Mouse (Mus musculus) liver (tissue): Measurements from ENCODE around the gene Trim2.

Experiments
- DNase-seq: peaks from one replicate; pipeline ENCODE4 v3.0.0-alpha.2; 2020; ENCODE audit warnings: mixed read lengths

The Trim2 gene

DNA sequence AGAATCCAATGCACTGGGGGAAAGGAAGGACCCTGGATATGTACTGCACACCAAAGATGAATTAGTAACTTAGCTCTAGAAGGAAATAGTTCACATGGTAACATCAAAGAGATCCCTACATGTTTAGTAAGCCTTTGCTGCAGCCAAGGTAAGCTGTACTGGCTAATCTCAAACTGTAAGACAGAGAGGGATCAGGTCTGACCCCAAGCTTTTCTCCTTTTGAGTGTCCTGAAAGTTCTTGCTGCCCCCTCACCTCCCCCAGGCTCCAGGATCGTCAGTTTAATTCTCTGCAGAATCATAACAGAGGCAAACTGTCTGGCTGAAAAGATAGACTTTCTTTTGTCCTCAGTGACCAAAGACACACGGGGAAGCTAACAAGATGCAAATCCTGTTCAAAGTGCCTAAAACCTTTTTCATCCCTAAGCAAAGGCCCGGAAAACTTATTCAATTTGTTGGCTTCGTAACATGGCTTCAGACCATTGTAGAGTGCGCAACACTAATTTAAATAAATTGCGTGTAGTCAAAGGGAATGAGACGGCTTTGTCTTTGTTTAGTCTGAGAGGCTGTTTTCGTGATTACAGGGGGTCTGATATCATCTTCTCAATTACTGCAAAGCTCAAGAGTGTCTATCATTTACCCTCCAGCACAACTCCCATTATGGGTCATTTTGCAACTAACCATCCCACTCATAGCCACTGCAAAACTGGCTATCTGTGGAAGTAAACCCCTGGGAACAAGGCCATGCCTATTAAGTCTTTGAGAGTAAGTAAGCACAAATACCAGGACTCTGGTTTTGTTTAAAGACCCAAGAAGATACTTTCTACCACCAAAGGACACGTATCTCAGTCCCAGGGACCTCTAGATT is 52.8 kb downstream of the Trim2 start:
- DNase-seq = no peak

DNA sequence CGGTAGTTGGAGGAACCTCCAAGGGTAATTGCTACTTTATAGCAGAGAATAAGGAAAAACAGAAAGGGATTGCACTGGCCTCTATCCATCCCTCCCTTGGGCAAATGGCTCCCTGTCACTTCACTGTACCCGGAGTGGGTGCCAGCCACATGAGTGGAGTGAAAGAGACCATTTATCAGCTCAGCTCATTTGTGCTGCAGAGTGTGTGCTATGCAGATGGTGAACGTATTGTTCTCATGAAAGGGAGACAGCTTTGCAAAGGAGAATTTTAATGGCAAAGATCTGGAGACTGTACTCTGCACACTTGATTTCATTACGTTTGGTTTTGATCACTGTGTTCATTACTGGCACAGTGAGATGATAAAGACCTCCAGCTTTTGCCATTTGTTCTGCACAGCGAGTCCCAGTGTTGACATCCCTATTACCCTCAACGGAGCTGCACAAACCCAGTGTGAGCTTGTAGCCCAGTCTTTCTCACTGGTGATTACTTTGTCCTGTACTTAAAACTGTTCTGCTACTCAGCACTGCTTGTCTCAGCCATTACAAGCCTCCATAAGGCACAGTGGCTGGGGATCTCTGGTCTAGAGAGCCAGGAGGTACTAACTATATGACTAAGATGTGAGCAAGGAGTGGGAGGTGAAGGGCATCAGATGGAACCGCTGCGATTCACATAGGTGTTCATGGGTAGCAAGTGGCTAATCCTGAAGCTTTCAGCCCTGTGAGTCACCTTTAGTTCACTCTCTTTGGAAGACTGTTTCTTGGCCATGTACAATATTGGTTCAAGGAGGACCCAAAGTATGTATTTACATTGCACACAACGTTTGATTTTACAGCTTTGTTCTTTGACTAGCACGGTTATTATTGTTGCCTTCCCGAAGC is 53.7 kb downstream of the Trim2 start:
- no peak for DNase-seq

DNA sequence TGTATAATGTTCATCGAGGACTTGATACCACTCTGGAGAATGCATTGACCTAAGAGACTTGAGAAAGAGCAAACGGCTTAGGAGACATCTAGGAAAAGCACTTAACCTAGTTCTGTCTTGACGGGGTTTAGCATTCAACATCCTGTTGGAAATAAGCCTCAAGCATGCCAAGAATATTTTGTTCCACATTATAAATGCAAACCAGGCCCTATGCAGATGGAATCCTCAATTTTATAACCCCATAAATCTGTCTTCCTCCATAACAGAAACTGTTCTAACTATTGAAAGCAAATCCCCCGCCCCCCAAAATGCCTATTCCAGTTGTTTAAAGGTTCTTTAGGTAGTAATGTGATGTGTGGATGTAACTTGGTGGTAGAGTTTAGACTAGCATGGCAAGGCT is 55.0 kb downstream of the Trim2 start:
- no peak for DNase-seq

DNA sequence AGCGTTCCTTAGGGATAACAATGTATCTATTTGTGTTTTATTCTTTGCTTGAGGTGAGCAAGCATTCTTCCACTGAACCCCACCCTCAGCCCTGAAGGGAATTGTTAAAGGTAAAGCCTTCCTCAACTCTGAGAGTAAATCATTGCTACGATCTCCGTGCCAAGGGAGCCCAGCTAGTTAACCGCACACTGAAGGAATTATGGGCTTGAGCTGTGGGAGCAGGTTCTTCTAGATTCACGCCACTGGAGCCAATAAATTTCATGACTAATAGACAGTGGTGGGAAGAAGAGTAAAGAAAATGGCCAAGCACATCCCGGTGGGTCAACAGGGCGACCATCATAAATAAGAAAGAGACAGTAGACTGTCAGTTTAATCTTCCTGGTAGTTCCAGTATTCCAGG is 56.4 kb downstream of the Trim2 start:
- no peak for DNase-seq

DNA sequence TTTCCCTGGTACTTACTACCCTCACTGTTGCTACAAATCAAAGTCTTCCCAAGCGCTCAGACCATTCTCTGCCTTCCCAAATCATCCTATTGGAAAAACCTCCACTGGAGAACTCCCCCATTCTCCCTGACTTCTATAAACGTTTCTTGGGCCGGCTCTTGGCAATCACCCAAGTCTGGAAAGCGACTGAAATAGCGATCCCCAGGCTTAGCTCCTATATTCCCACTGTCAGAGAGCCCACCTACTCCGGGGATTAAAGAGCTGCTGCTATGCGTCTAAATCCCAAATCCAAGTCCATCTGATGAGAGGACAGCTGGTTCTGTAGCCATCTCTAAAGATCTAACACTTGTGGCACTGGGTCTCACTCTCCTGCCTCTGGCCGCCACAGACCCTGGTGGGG is 58.9 kb downstream of the Trim2 start:
- DNase-seq = no peak

DNA sequence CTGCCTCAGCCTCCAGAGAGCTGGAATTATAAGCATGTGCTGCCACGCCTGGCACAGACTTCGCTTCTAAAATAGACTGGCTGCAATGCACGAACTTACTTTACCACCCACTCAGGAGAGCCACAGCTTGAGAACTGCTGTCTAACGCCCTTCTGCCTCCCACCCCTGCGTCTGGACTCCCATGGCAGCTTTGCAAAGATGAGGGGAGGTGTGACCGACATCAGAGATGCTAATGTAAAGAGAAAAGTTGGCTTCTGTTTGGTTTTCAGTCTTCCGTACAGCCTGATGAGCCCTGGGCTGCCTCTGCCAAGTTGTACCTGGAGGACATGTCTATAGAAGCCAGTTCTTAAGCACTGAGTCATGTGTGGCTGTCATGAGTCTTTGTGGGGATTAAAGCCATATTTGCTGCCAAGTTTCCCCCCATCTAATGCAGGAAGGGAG is 60.2 kb downstream of the Trim2 start:
- DNase-seq = no peak

DNA sequence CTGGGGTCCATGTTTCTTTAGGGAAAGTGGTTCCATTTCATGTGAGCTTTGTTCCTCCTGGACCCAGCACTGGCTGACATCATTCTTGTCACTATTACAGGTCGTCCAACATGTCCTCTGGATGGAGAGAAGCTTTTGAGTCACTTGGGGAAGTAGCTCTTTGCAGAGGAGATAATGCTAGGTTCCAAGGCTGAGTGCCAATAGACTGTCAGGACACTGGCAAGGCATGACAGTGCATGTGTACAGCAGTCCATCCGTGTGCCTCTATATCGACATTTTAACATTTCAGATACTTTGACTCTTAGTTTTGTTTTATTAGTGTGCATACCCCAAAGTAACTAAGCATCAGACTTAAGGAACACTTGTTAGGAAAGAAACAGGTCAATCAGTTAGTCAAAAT is 63.6 kb downstream of the Trim2 start:
- no peak for DNase-seq

DNA sequence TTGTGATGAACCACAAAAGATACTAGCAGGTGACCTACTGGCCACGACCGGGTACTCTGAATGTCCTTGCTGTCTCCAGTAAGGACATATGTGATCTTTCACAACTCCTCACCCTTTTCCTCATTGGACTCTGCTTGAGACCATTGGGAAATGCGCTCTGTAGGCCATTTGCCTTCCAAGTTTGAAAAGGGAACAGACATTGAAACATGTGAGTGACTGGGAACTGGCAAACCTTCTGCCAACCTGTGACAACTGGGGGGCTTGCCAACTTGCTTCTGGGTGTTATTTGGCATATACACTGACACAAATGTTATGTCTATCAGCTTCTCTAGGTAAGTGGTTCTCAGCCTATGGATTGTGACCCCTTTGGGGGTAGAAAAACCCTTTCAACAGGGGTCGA is 64.2 kb downstream of the Trim2 start:
- DNase-seq = no peak

DNA sequence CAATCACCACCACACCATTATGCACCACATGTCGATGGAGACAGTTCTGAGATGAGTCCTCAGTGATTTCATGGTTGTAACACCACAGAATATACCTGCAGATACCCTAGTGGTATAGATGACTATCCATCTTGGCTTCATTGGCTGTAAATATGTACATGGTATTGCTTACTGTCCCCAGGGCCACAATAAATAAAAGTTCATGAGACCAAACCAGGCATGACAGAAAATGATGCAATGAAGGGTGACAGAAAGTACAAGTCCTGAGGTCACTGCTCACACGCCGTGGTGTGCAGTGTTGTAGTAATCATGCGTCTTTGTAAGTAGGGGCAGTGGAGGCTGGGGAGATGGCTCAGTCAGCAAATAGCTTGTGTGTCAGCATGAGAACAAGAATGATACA is 65.6 kb downstream of the Trim2 start:
- no peak for DNase-seq

DNA sequence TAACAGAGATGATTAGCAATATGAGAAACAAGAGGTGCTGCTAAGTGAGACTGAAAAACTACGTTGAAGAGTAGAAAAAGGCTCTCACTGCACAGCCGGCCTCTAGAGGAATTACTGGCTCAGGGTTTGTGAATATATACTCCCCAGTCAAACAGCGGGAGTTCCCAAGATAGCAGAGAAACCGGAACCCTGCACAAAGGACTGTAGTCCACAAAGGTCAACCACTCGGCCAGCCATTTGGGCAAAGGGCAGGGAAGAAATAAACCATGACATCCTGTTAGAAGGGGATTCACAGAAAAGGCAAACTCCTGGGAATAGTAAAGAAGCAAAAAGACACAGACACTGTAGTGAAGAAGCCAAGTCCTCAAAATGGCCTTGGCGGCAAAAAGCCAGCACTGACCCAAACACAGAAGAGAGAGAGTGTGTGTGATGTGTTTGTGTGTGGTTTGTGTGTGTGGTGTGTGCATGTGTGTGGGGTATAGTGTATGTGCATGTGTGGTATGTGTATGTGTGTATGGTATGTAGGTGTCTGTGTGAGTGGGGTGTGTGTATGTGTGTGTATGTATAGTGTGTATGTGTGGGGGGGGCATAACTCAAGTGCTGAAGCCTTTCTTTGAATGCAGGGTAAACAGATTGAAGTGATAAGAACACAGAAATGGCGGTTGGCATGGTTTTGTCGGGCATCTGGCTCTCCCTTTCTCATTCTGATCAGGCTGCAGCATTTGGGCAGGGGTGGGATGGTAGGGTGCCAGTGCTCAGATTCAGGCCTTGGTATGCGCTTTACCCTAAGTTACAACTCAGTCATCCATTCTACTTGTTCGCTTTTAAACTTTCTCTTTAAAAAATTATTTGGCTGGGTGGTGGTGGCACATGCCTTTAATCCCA is 71.0 kb downstream of the Trim2 start:
- DNase-seq = peak; percentile 22

DNA sequence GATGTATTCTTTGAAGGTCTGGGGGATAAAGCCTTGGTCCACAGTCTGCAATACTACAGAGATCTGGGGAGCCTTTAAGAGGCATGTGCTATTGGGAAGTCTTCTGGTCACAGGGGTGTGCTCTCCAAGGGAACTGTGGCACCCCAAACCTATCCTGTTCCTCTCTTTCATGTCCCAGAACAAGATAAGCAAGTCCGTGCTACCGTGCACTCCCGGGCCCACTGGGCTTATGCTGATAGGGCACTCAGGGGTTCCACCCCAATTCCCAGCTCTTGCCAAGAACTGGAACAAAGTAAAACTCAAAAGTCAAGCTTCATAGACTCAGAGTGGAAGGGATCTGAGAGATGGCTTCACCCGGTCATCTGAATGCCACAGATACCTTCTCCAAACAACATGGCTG is 72.1 kb downstream of the Trim2 start:
- DNase-seq = no peak

DNA sequence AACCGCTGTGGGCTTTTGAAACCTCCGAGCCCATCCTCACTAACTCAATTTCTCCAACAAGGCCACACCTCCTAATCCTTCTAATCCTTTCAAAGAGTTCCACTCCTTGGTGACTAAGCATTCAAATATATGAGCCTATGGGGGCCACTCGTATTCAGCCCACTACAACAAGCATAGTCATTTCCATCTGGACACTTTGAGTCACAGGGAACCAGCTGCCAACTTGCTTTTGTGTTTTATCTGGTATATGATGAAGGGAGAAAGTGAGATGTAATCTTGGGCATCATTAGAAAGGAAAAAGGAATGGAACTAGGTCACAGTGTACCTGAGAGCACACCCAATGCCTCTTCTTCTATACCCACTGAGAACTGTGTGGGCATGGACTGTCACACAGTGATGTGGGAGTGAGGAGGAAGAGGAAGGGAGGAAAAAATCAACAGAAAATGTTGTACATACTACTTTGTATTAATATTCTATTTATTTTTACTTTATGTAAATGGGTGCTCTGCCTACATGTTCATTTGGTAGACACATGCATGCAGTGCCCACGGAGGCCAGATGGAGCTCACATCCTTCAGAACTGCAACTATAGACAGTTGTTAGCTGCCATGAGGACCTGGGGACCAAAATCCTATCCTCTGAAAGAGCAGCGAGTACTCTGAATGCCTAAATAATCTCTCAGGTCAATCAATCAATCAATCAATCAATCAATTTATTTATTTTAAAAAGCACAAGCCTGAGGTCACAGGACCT is 72.8 kb downstream of the Trim2 start:
- no peak for DNase-seq

DNA sequence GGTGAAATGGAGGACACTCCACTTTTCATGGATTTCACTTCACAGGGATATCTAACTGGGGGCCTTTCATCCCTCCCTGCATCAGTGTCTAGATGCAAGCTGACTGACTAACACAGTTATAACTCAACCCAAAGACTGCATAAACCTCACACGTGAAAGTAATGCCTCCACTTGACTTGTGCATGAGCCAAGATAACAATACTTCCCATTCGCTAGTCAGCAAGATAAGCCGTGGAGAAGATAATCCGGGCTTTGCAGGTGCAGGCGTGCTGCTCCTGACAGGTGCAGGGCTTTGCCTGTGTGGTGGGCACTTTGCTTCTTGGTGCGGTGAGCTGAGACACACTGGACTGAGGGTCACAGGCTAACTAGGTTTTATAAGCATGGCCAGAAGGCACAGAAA is 74.4 kb downstream of the Trim2 start:
- DNase-seq = no peak

DNA sequence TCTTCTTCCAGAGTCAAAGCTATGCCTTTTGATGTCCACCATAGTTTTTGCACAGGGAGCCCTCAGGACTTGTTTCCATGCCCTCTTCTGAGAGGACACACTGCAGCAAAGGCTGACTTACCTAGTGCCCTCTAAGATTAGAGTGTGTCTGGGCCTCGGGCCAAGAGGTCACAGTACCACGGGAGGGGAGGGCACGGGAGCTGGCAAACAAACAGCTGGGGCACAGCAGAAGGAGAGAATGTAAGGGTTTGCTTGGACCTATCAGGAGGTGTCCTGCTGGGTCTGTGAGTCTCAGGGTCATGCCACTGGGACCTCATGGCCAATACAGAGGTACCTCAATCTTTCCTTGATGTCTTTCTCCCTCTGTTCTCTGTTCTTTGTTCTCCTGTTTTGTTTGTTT is 75.7 kb downstream of the Trim2 start:
- DNase-seq = peak; percentile 12

DNA sequence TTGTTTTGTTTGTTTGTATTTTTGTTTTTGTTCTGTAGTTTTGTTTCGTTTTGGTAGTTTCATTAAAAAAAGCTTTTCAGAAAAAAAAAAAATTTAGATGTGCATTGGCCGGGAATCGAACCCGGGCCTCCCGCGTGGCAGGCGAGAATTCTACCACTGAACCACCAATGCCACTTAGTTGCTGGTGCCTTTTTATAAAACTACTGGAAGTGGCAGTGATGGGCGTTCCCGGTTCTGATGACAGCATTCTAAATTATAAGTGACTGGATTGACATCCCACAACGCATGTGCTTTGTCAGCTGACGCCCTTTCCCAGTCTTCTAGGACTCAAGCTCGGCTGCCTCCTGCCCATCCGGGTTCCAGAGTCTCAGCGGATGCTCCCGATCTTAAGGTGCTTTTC is 77.8 kb downstream of the Trim2 start:
- peak; percentile 12 for DNase-seq

DNA sequence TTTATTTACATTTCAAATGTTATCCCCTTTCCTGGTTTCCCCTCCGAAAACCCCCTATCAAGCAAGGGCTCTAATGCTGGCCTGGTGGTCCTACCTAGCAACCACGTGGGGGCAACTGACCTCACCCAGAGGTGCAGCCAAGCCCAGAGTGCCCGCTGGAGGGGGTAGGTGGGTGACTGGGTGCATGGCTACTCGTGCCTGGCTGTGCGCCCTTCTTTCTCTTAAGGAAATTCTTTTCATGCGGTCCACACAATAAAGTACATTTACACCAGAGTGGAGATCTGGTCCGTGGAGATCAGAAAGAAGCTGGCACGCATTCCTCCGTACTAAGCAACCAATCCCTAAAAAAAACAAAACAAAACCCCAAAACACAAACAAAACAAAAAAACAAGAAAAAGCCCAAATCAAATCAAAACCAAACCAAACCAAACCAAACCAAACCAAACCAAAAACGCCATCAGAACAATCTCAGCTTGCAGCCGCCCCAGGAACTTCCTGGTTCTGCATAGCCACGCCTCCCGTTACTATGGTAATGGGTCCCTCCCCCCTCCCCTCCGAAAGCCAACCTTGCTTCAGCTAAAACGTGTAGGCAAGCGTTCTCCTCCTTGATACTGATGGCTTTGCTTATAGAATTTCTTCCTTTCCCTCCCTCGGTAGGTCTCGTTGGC is 78.3 kb downstream of the Trim2 start:
- peak; percentile 81 for DNase-seq

DNA sequence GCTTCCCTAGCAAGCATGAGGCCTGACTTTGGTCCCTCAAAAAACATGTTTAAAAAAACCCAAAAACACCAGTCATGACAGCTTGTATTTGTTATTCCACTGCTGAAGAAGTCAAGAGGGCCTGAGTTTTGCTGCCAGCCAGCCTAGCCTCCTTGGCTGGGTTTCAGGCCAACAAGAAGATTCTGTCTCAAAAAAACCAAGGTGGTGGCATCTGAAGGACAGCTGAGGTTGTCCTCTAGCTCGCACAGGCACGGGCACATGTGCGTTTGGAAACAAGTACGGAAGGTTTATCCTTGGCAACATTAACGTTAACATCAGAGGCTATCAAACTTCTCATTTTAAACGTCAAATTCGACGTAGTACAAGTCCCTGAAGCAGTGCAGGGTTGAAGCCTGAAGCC is 79.0 kb downstream of the Trim2 start:
- no peak for DNase-seq

DNA sequence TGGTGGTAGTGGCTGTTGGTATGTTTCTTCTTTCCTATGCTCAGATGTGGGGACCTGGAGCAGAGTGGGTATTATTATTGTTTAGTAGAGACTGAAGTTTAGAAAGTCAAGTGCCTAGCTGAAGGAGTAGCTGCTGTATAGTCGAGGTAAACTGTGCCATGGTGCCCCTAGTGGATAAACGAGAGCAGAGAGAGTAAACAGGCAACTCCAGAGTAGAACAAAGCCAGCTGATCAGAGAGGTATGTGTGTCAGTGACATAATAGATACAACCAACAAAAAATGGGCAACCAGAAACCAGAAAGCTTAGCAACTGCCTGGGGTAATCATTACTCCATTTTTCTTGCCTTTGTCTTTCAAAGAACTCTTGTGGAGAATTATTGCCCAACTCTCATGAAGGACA is 81.7 kb downstream of the Trim2 start:
- DNase-seq = no peak

DNA sequence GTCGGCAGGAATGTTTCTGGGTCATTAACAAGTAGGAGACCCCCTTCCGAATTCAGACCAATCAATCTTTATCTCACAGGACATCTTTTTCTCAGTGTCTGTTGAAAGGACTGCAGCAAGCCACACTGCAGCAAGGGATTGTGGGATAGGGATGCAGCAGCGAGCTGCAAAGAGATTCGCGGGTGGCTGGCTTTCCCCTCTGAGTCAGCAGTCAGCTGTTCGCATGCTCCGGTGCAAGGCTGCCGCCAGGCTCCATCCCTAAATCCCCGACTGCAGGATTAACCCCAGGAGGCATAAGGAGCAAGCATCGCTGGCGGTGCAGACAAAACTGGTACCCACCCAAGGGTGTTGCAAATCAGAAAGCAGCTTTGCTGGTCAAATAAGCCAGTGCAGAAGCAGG is 85.9 kb downstream of the Trim2 start:
- peak; percentile 19 for DNase-seq

DNA sequence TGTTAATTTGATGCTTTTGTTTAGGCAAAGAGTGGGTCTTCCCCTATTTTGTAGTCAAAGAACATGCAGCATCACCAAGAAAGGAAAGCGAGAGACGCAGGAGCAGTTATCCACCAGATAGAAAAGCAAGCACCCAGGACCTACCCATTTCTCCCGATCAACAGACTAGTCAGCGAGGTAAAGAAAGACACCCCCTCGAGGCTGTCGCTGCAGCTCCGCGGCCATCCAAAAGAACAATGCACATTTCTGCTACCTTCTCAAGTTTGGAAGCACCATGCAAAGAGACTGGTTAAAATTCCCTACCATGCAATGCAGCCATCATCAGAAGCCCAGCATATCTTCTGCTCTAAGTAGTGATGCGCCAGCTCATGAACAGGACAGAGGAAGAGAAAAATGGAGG is 86.4 kb downstream of the Trim2 start:
- no peak for DNase-seq

DNA sequence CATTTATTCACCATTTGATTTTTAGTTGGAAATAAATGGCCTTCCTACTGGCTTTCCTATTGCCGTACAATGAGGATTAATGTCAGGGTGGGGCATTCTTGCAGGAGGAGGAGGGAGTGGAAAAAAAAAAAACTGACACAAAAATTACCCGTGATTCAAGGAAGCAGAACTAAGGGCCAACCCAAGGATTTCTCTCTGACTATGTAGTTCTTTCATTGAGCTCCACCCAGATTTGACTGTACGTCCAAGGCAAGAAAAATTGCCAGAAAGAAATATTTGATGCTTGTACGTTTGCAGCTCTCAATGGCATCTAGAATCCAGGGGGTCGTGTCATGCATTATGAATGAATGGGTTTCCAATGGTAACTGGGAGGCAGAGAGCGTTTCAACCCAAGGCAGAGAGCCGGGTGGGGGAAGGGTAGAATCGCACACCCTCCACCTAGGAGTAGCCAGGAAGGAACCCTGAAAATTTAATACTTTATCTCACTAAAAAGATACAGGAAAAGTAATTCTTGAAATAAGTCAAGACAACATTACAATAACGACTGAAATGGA is 86.9 kb downstream of the Trim2 start:
- no peak for DNase-seq
